Mouse (Mus musculus): ENCODE measurements at regions not wholly inside any gene's neighbourhood (a gene's known extent, or its start where the extent isn't known, plus 50 kb on each side); places are given as distances from the start of the nearest gene placed in this dataset.

DNA sequence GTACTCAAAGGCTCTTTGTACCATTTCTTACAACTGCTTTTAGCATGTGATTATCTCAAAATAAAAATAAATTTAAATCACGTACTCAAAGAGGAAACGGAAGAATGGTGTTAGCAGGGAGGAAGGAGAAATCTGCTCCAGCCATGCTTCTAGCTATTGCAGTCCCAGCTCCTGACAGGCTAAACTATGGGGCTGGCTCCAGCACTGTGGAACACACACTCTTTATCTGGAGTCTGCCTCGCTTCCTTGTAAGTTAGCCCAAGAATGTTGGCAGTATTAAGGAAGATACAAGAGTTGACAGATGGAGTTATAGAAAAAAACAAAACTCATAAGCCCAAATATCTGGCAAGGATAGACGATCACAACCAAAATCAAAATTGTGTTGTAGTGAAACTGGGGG lies 161.5 kb upstream of the AI593442 start:
- no peak for DNase-seq (ENCODE audit: low spot score)

DNA sequence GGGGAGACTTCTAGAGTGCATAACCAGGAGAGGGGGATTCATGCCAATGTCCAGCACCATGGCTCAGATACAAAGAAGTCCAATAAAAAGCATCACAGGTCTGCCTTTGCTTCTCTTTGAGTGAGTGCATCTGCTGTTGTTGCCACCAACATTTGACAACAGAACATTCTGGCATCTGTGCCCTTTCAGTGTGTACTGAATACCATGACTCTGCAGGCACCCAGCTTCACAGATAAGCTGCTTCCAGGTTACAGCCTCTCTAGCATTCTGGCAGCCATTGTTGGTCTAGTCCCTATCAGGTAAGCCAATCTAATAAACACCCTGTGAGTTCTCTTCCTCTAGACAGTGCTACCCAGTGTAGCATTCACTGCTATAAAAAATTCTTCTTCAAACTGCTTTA lies 160.4 kb upstream of the AI593442 start:
- no peak for DNase-seq (ENCODE audit: low spot score)

DNA sequence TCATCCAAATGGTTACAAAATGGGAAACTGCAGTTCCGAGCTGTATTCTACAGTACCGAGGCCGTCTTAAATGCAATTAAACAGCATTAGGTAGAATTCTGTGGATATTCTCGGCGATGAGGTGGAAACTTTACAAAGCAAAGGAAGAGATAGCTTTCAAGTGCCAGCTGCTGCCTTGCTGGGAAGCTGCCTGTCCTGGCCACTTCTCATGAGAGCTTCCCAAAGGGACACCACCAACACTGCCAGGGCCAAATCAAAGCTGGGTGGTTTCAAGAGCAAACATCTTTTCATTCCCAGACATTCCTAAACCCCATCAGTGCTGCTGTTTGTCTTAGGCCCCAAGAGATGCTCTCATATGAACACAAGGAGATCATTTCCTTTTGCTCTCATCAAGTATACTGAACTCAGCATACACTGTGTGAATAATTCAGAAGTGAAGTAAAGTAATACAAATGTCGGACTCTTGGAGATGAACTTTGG lies 156.6 kb upstream of the AI593442 start:
- DNase-seq (ENCODE audit: low spot score) = no peak

DNA sequence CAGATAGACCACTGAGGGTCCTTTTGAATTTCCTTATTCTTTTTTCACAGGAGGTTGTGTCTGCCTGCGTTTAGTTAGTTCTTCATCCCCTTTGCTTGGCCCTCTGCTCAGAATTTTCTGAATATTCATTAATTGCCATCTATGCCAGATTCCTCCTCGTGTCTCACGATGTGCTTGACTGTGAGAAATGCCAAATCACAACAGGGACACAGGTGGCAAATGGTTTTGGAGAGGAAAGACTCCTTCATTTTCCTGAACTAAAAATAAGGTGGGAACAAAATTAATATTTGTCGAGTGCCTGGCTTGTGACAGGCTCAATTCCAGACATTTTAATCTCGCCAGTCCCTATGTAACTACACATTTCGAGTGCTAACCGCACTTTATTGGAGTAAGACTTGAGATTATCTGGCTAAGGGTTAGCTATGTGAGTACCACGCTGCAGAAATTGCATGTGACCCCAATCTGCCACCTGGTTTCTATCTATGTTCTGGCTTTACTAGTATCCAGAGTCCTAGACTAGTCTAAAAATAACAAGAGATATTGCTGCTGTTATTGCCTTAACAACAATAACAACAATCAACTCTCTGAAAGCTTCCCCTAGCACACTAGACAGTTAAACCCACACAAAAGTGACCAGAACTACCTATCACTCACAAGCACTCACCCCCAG lies 156.0 kb upstream of the AI593442 start:
- no peak for DNase-seq (ENCODE audit: low spot score)

DNA sequence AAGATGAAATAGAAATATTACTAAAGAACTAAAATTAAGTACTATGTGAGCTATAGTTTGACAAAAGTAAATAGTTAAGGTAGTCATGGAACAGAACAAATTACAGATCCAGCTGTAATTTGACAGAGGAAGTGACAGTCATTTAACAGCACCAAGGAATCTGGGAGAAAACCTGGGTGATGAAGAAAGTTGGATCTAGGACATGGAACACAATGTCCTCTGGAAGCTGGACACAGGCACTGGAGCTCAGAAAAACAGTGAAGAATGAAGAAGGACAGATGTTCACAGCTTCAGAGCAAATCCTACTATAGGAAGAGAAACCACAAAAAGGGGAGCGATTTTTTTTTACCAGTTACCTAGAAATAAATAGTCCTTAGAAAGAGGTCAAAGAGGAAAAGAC lies 147.2 kb upstream of the AI593442 start:
- DNase-seq (ENCODE audit: low spot score) = no peak

DNA sequence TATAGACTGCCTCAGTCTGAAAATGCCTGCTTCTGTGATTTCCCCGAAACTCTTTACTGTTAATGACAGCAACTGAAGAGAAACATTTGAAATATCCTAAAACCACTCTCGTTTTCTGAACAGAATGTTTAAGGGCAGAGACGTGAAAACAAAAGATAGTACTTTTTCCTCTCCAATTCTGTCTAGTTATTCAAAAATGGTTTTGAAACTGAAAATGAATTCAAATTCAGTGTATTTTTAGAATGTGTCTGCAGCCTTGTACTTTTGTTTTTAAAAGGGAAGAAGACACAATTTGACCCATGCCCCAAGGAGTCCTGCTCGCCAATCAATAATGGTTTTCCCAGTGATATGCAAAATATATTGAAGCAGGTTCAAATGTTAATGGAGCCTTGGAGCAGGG lies 136.7 kb upstream of the AI593442 start:
- DNase-seq (ENCODE audit: low spot score) = no peak

DNA sequence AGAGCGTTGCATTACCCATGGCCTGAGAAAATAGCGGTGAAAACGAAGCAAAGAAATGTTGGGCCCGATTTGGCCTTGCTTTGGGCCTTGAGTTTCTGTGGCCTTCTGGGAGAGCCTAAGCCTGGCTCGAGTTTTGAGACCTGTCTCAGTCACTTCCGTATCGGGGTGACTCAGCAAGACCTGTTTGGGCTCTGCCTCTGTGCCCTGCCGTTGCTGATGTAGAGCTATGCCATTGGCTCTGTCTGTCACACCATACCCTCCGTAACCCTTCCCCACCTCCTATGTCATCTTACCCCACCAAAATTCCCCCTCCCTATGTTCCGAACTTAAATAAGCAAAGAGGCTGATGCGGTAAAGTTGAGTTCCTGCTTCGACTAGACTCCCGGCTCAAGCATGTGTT lies 123.4 kb upstream of the AI593442 start:
- DNase-seq (ENCODE audit: low spot score) = no peak

DNA sequence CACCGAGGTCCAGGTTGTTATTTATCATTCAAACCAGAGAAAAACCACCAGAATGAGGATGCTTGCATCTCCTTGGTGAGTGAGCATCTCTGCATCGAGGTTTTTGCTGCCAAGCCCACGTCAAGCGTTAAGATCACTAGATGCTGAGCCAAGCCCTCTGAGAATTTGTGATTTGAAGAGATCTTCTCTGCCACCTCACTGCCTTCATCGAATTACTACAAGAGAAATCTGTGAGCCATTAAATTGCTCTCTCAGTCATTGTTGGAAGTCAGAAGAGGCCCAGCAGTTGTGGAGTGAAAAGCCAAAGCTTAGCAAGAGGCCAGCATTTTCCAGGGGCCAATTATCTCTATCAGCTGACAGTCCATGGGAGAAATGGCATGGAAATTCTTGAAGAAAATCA lies 122.2 kb upstream of the AI593442 start:
- no peak for DNase-seq (ENCODE audit: low spot score)

DNA sequence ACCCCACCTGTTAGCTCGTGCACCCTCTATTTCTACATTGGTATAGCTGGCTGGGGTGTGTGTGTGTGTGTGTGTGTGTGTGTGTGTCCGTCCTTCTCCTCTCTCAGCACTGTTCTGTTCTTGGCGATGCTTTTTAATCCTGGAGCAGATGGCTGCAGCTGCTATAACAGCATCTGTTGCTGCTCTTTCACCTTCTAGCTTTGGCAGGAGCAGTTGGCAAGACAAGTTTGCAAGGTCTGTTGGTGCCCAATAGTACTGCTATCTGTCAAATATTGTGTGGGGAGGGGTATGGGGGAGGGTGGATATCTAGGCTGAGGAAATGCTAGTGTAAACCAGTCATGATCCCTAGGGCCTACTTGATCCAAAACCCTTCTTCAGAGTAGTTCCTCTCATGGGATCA lies 120.9 kb upstream of the AI593442 start:
- no peak for DNase-seq (ENCODE audit: low spot score)

DNA sequence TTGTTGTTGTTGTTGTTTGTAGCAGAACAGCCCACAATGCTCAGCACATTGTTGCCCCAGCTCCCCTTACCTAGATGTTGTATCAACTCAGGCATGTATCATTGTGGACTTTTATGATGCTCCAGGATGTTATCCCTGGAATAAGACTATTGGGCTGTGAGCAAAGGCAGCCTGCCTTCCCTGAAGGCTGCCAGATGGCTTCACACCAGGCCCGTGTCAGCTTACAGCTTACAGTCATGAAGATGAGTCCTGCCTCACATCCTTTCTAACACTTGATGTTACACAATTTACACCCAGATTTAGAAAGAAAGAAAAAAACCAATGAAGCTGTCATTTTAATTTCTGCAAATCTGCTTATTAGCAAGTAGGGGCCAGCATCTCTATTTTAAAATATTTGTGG lies 113.0 kb upstream of the AI593442 start:
- no peak for DNase-seq (ENCODE audit: low spot score)

DNA sequence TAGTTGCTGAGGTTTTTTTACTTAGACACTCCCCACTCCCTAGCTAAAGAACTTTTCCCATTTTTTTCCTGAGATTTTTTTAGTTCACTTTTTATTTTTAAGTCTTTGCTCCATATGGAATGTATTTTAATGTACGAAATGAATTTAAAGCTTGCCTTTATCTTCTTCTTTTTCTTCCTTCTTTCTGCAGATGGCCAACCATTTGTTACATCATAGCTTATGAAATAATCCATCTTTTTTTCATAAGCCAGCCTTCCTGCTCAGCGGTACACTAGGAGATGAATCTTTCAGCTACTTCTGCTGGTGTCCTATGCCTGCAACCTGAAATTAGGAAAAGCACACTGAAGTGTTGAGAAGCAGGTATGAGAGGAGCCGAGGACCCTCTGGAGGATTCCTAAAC lies 102.9 kb upstream of the AI593442 start:
- no peak for DNase-seq (ENCODE audit: low spot score)

DNA sequence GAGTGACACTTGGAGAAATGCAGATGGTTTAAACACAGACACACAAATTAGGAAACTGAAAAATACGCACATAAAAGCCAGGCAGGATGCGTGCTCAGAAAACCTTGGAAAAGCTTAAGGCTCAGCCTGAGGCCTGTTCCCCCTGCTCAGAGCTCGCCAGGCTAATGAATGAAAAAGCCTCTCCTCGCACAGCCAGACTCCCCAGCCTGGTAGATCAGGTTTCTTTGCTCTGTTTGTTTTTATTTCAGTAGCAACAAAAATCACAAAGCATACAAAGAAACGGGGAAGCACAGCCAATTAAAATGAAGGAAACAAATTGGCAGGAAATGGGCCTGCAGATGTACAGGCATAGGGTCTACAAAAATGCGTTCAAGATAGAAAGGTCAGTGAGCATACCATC lies 97.0 kb upstream of the AI593442 start:
- no peak for DNase-seq (ENCODE audit: low spot score)

DNA sequence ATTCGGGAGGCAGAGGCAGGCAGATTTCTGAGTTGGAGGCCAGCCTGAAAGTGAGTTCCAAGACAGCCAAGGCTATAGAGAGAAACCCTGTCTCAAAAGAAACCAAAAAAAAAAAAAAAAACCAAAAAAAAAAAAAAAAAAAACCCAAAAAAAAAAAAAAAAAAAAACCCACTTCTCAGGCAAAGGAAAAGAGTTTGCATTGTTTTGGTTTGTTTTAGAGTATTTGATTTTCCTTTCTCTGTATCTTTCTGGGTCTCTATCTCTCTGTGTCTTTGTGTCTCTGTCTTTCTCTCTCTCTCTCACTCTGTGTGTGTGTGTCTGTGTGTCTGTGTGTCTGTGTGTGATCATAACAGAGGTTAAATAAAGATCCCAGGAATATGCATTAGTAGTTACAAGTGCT lies 95.7 kb upstream of the AI593442 start:
- DNase-seq (ENCODE audit: low spot score) = no peak

DNA sequence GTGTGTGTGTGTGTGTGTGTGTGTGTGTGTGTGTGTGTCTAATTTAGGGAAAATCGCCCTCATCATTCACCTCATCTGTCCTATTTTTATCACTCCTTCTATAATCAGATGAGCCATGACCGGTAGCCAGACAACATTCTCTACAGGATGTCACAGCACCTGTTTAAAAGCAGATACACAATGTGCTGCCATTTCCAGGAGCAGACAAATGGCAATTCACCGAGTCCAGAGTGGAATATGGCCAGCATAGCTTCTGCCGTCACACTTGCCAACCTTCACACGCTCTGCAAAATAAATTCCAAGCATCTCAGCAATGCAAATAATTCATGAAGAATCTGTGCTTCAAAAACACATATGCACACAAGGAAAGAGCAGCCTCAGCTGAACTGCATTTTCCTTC lies 88.5 kb upstream of the AI593442 start:
- DNase-seq (ENCODE audit: low spot score) = no peak

DNA sequence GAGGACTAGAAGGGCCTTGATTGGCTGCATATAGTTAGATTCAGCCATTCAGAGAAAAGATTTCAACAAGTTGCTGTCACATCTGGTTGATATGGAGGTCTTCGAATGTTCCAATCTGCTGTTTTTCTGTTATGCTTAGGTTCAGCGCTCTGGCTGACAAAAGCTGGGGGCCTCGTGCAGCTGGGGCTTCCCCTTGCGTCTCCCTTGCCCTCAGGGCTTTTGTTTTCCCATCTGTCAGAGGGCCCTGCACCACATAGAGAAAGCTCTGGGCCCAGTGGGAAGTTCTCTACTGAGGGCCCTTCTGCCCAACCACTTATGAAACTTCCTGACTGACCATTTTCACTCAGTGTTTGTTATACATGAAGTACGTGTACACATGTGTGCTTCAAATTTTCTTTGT lies 86.2 kb upstream of the AI593442 start:
- DNase-seq (ENCODE audit: low spot score) = no peak

DNA sequence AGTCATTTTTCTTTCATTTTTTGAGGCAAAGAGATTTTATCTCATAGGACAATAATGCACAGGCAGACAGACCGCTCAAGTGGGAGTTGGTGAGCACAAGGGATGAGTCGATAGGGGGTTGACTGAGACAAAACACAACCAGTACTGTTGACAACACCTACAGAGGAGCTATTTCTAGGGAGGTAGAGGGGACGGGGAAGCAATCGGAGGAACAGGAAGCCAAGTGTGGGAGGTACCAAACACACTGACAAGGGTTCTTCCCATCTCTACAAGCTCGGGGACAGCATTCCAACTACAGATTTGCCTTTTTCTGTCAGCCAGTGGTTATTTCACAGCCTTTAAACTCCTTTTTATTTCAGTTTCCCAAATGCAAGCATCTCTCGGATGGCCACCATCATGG lies 83.3 kb upstream of the AI593442 start:
- DNase-seq (ENCODE audit: low spot score) = no peak

DNA sequence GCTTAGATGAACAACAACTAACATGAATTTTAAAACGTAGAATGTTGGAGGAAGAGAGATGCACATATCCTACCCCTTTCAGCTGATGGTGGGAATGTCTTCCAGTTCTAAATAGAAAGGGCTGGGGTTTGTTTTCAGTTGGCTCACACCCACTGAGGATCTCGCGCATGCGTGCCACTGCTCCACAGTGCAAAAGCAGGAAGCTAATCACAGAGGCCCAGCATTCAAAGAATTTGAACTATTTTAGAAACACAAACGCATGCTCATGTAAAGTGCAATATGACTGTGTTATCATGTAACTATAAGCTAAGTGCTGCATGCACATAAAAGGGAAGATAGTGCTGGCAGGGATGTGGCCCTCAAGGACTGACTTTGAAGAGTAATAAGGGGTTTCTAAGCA lies 81.7 kb upstream of the AI593442 start:
- DNase-seq (ENCODE audit: low spot score) = no peak

DNA sequence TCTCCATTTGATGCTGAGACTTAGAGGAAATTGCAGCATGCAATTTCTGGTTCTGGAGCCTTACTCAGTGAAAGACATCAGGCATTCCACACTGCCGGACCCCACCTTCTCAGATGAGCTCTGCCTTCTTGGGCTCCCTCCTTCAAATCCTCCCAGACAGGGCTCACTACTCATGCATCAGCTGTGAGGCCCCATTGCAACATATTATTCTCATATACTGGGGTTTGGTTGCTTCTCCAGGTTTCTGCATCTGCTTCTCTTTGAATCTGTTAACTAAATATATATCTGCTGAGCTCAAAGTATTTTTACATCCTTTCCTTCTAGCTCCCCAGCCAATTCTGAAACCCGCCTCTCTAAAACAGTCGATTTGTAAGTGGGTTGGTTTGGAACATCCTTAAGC lies 68.8 kb upstream of the AI593442 start:
- DNase-seq (ENCODE audit: low spot score) = no peak

DNA sequence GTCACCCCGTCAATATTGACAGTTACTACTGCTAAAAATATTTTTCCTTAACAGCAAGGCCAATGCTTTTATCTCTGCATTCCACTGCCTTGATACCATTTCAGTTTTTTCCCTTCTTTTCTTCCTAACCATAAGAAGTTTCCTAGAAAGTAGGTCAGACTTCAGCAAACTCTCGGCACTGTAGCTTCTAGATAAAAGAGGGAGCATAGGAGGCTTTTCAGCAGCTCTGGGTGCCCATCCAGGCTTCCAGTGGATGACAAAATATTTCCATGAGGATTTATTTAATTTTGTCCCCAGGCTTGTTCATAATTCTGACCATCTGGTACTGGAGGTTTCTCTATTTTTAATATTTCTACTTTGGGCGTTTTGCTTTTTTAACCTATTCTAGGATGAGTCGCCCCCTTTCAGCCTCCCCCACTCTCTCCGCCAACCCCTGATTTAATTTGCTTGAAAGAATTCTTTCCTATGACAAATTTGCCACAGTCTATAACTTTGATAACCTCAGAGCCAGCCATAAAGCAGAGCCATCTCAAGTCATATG lies 59.0 kb upstream of the AI593442 start:
- no peak for DNase-seq (ENCODE audit: low spot score)
